In genomic region chr4:94517631-94518030, GRCm38 (mm10) we compare ENCODE assay signal across 10 mouse cellular contexts. TPM values are rescaled to one million over a fixed set of nuclear protein-coding genes. Genes with fewer than 3 reads are reported as not detected.
DNase-seq lines count a peak whose midpoint lies in the region; ATAC-seq lines count a peak whose summit lies in the region.
"Had no signal": no experiment of that assay in that cellular context is flagged by ENCODE, and none has a peak within 500 bp of the region (broad histone marks: within the 10 kb centered on the region; RNA-seq: fewer than 3 reads in every experiment).

No protein-coding gene starts in this region.

- H3K4me1 ChIP-seq in forebrain, embryonic 14.5 days (ENCODE audit: control insufficient read depth, insufficient read depth, low read length): no peaks in the 10 kb centered on the region
- H3K4me1 ChIP-seq in forebrain, embryonic 10.5 days: no peaks in the 10 kb centered on the region
- H3K4me1 ChIP-seq: limb, embryonic 12.5 days had no signal

- no peak overlapping the region for H3K4me2 ChIP-seq in forebrain, embryonic 14.5 days (ENCODE audit: low read length)
- H3K4me2 ChIP-seq: limb, embryonic 12.5 days had no signal

- peak; percentile 40; the same call in 1 of the 2 replicates for ATAC-seq in forebrain, embryonic 14.5 days

- 0 out of 2 replicates have a peak, but pooled peaks cover 3% of the 10 kb centered on the region for H3K36me3 ChIP-seq in forebrain, embryonic 14.5 days (ENCODE audit: control insufficient read depth, insufficient read depth, low read length)
- peaks cover 22% of the 10 kb centered on the region for H3K36me3 ChIP-seq in forebrain, embryonic 10.5 days (replicated peaks)
- peaks cover 4% of the 10 kb centered on the region; the same call in 1 of the 2 replicates for H3K36me3 ChIP-seq in splenic B cell, adult 2 months (ENCODE audit: control insufficient read depth, insufficient read depth, low read length, poor library complexity, severe bottlenecking)

- DNase-seq in forebrain, embryonic 14.5 days (ENCODE audit: low spot score): peak; percentile 81
- no peak for DNase-seq in forebrain, embryonic 10.5 days (ENCODE audit: extremely low spot score, low spot score)
- DNase-seq in 416B (ENCODE audit: low read depth): peak; percentile 89
- peak; percentile 53 for DNase-seq in adipocyte (ENCODE audit: low spot score)
- peak; percentile 56 for DNase-seq in embryo, embryonic 11 days
- peak; percentile 71 to 72 for DNase-seq in kidney, postnatal 4 days
- peak; percentile 56 for DNase-seq in lung, postnatal 10 days
- peak; percentile 62 for DNase-seq in splenic B cell, adult 2 months (ENCODE audit: low read depth, low spot score)

- no peak overlapping the region for H3K9ac ChIP-seq in forebrain, embryonic 14.5 days (ENCODE audit: low read length)
- H3K9ac ChIP-seq: limb, embryonic 12.5 days had no signal

- H3K27ac ChIP-seq in forebrain, embryonic 14.5 days (ENCODE audit: low read depth, low read length): no peak overlapping the region
- no peak overlapping the region for H3K27ac ChIP-seq in forebrain, embryonic 10.5 days
- H3K27ac ChIP-seq: limb, embryonic 12.5 days had no signal

- H3K27me3 ChIP-seq in forebrain, embryonic 14.5 days (replicated peaks; ENCODE audit: control insufficient read depth, insufficient read depth, low read length): no peaks in the 10 kb centered on the region
- H3K27me3 ChIP-seq in forebrain, embryonic 10.5 days (ENCODE audit: poor library complexity, severe bottlenecking): no peaks in the 10 kb centered on the region
- H3K27me3 ChIP-seq in splenic B cell, adult 2 months (ENCODE audit: control insufficient read depth, insufficient read depth, low read length, poor library complexity, severe bottlenecking): no peaks in the 10 kb centered on the region
- H3K27me3 ChIP-seq: limb, embryonic 12.5 days had no signal

- no peak overlapping the region for H3K4me3 ChIP-seq in forebrain, embryonic 14.5 days (ENCODE audit: low read depth, low read length)
- no peak overlapping the region for H3K4me3 ChIP-seq in forebrain, embryonic 10.5 days
- H3K4me3 ChIP-seq: limb, embryonic 12.5 days had no signal

- WGBS in forebrain, embryonic 14.5 days: 67% methylated on average over 4 of the region's 4 CpGs
- WGBS in forebrain, embryonic 10.5 days: 70% methylated on average over 4 of the region's 4 CpGs

- no peaks in the 10 kb centered on the region for H3K9me3 ChIP-seq in forebrain, embryonic 14.5 days (replicated peaks; ENCODE audit: control insufficient read depth, low read length)
- no peaks in the 10 kb centered on the region; the same call in 1 of the 2 replicates for H3K9me3 ChIP-seq in forebrain, embryonic 10.5 days
- H3K9me3 ChIP-seq: limb, embryonic 12.5 days had no signal

RNA-seq across cellular contexts. Expression of gene Gm10306, which starts 38.7 kb away (rescaled TPM):
- 0.49 and 0.94 TPM in 2 replicates for polyA plus RNA-seq in forebrain, embryonic 14.5 days (2014; fragmentation: Nextera tagmentation; extraction: Ambion mirVana)
- polyA plus RNA-seq in forebrain, embryonic 10.5 days (2016; fragmentation: Nextera tagmentation; extraction: Ambion mirVana): not detected in 2 replicates
- polyA plus RNA-seq: stomach, embryonic 14.5 days had no signal

RNA-seq across cellular contexts. Expression of gene Caap1, which starts 39.0 kb away (rescaled TPM):
- polyA plus RNA-seq in forebrain, embryonic 14.5 days (2014; fragmentation: Nextera tagmentation; extraction: Ambion mirVana): 22.8 and 23.0 TPM in 2 replicates
- 25.4 and 26.3 TPM in 2 replicates for polyA plus RNA-seq in forebrain, embryonic 10.5 days (2016; fragmentation: Nextera tagmentation; extraction: Ambion mirVana)
